Mouse (Mus musculus) midbrain, embryonic 13.5 days (tissue): ENCODE results near the gene Gbp4. TPM values are rescaled to one million over a fixed set of nuclear protein-coding genes. Genes with fewer than 3 reads are reported as not detected.
"Not testable (repeated sequence)": the region's sequence is repeated elsewhere in the genome, so short reads cannot be mapped to it uniquely, and the experiment has no call there.

Source experiments
- ATAC-seq: fragments of 200-750 bp; cut with Nextera tagmentation; 2 replicates; pipeline ENCODE4 v1.8.0; 2017; ENCODE audit warnings: mild to moderate bottlenecking, moderate TSS enrichment, moderate library complexity
- H3K27ac ChIP-seq: fragments of 300-500 bp; sonication (generic); 2 replicates; pipeline ENCODE4 v1.5.1; 2015; ENCODE audit warnings: inconsistent platforms, mild to moderate bottlenecking, moderate library complexity
- H3K27me3 ChIP-seq: fragments of 300-500 bp; sonication (generic); 2 replicates; pipeline ENCODE4 v1.6.1; 2015; ENCODE audit warnings: mild to moderate bottlenecking, inconsistent platforms
- H3K36me3 ChIP-seq: fragments of 300-500 bp; sonication (generic); 2 replicates; pipeline ENCODE4 v1.6.1; 2015; ENCODE audit warnings: mild to moderate bottlenecking, inconsistent platforms
- H3K4me1 ChIP-seq: fragments of 300-500 bp; sonication (generic); replicated peaks from 2 replicates; pipeline ENCODE4 v1.6.1; 2015; ENCODE audit warnings: inconsistent platforms
- H3K4me2 ChIP-seq: fragments of 300-500 bp; sonication (generic); replicated peaks from 2 replicates; pipeline ENCODE4 v1.6.1; 2015; ENCODE audit warnings: moderate library complexity, mild to moderate bottlenecking, inconsistent platforms
- H3K4me3 ChIP-seq: fragments of 300-500 bp; sonication (generic); replicated peaks from 2 replicates; pipeline ENCODE4 v1.5.1; 2015; ENCODE audit warnings: mild to moderate bottlenecking, inconsistent platforms
- H3K9ac ChIP-seq: fragments of 300-500 bp; sonication (generic); replicated peaks from 2 replicates; pipeline ENCODE4 v1.6.1; 2015; ENCODE audit warnings: mild to moderate bottlenecking, inconsistent platforms
- H3K9me3 ChIP-seq: fragments of 300-500 bp; sonication (generic); 2 replicates; pipeline ENCODE4 v1.6.1; 2016; ENCODE audit warnings: mild to moderate bottlenecking, inconsistent platforms
- WGBS: fragments of 180-500 bp; shearing (Covaris S2); methylation state at CpG from one replicate; pipeline ENCODE4 v1.1.7; 2015; 5-methylcytosine and 5-hydroxymethylcytosine counted together
- polyA plus RNA-seq: library from polyadenylated mRNA; unstranded; fragments of >200 nt; fragmentation: Nextera tagmentation; extraction: Ambion mirVana; gene quantifications from 2 replicates; pipeline ENCODE4 v1.2.1, GENCODE M21; 2015

The Gbp4 gene
- polyA plus RNA-seq = 0.82 TPM in 2 replicates

GRCm38 (mm10) chr5:105139409-105140088 lies at the start of gene Gbp4, which contains the start of the genes Gbp9 and Gbp8:
TSS of gene Gbp4 (minus strand) at chr5:105139586.
TSS of gene Gbp9 (minus strand) at chr5:105139539.
TSS of gene Gbp8 (minus strand) at chr5:105139540.
- not testable (repeated sequence) for H3K36me3 ChIP-seq, H3K4me1 ChIP-seq, H3K9me3 ChIP-seq, H3K27ac ChIP-seq, H3K27me3 ChIP-seq, H3K9ac ChIP-seq, H3K4me3 ChIP-seq, H3K4me2 ChIP-seq, ATAC-seq
- 17% methylated on average over 2 of the region's 2 CpGs for WGBS

GRCm38 (mm10) chr5:105181446-105181845 lies 42.1 kb upstream of the Gbp4 start:
- Histone ChIP-seq H3K36me3 (no peaks in the 10 kb centered on the region), H3K4me2 (no peak overlapping the region), H3K4me3 (no peak overlapping the region), H3K9ac (no peak overlapping the region), H3K9me3 (no peaks in the 10 kb centered on the region), H3K27me3 (no peaks in the 10 kb centered on the region), H3K4me1 (no peaks in the 10 kb centered on the region), H3K27ac (no peak overlapping the region)
- no peak for ATAC-seq

DNA sequence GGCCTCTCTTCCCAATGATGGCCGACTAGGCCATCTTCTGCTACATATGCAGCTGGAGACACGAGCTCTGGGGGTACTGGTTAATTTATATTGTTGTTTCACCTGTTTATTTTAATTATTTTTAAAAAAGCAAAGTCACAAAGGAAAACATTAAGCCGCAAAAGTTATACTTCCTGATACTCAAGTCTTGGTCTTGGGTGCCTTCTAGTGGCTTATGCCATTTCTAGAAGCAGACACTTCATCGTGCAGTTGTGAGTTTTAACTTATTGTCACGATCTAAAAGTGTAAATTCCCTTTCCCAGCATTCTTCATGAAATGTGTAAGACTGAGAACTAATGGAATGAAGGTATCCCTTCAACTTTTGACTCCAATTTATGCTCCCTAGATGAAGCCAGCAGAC lies 17.2 kb upstream of the Gbp4 start:
- H3K36me3 ChIP-seq = no peaks in the 10 kb centered on the region
- no peak overlapping the region for H3K4me2 ChIP-seq
- no peak overlapping the region for H3K27ac ChIP-seq
- no peaks in the 10 kb centered on the region for H3K4me1 ChIP-seq
- no peak overlapping the region for H3K4me3 ChIP-seq
- H3K9me3 ChIP-seq = no peaks in the 10 kb centered on the region
- WGBS = 85% methylated on average over 5 of the region's 5 CpGs
- no peak overlapping the region for H3K9ac ChIP-seq
- no peak for ATAC-seq
- no peaks in the 10 kb centered on the region for H3K27me3 ChIP-seq

GRCm38 (mm10) chr5:105154049-105154448 lies 14.7 kb upstream of the Gbp4 start:
- no peak for ATAC-seq
- Histone ChIP-seq H3K36me3 (no peaks in the 10 kb centered on the region), H3K9ac (no peak overlapping the region), H3K4me2 (no peak overlapping the region), H3K4me3 (no peak overlapping the region), H3K27ac (no peak overlapping the region), H3K4me1 (no peaks in the 10 kb centered on the region), H3K27me3 (no peaks in the 10 kb centered on the region), H3K9me3 (no peaks in the 10 kb centered on the region)

DNA sequence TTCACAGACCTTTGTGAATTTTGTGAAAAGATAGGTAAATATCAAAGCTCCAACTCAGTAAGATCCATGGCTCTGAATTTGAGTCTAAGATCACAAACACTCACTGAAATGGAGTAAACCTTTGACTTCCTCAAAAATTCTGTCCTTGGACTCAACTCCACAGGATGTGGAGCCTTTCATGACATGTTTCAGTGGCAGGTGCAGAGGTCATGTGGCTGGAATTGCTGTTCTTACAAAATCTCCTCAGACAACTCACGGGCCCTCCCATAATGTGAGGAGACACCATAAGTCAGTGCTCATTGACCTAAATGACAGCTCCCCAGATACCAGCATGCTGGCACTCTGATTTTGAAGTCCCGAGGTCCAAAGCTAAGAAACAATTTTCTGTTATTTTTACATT lies 8.7 kb upstream of the Gbp4 start:
- not testable (repeated sequence) for H3K27me3 ChIP-seq, H3K4me3 ChIP-seq, H3K9me3 ChIP-seq, H3K9ac ChIP-seq, H3K4me2 ChIP-seq, H3K36me3 ChIP-seq, H3K4me1 ChIP-seq, ATAC-seq, H3K27ac ChIP-seq
- 76% methylated on average over 2 of the region's 2 CpGs for WGBS

- Histone ChIP-seq H3K36me3 (no peaks in the 10 kb centered on the region), H3K27ac (no peak overlapping the region), H3K27me3 (no peaks in the 10 kb centered on the region), H3K4me3 (no peak overlapping the region), H3K9me3 (no peaks in the 10 kb centered on the region), H3K4me1 (no peaks in the 10 kb centered on the region), H3K4me2 (no peak overlapping the region), H3K9ac (no peak overlapping the region)
- peak; percentile 34; the same call in 1 of the 2 replicates for ATAC-seq
Measured at GRCm38 (mm10) chr5:105146447-105146846, 7.1 kb upstream of the Gbp4 start.

DNA sequence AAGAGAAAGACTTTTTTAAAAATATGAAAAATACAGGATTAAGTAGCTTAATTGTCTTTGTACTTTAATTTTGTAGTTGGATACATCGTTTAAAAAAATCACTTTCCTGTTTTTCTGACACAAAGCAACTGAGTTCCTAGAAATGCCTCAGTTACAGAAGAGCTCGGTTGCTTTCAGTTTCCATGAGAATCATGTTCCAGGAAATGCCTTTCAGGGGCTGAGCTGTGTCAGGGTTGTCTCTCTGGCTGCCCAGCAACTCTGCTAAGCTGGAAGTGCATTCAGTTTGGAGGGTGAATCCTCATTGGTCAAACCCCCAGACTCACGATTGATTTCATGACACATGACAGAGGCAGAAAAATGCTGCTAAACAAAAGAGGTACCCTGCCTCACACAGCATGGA lies 6.3 kb upstream of the Gbp4 start:
- not testable (repeated sequence) for H3K9ac ChIP-seq
- 57% methylated on average over 3 of the region's 3 CpGs for WGBS

DNA sequence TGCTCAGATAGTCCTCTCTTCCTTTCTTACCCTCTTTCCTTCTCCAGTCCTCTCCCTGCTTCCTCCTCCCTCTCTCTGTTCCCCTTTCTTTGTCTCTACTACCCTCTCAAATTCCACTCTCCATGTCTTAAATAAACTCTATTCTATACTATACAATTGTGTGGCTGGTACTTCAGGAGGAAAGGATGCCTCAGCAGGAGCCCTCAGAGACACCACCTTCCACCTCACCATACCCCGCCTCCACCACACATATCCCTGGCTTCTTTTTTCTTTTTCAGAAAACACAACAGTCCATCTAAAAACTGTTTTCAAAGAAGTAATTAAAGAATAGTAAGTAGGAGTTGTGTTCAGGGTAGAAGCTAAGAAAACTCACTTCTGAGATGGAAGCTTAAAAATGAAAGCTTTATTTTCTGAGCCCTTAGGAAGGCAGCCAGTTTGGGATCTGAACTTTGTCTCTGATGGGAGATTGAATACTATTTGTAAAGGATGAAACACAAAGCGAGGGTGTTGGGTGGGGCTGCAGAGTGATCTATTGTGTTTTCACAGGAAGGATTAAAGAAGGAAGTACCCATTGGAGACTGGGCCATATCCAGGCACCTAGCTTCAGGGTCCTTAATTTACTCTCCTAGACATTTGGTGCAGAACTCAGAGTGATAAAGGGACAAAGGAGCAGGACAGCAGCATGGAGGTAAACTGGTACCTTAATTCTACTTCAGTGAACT lies 864 bp upstream of the Gbp4 start:
- H3K36me3 ChIP-seq, H3K9ac ChIP-seq, H3K4me1 ChIP-seq, H3K27me3 ChIP-seq, H3K4me2 ChIP-seq, H3K27ac ChIP-seq, ATAC-seq, H3K9me3 ChIP-seq, H3K4me3 ChIP-seq: not testable (repeated sequence)
- 27% methylated on average over 2 of the region's 2 CpGs for WGBS

More for the DNA sequence above, 6.3 kb upstream of the Gbp4 start:
- not testable (repeated sequence) for H3K27me3 ChIP-seq, H3K27ac ChIP-seq, H3K4me1 ChIP-seq, ATAC-seq, H3K9me3 ChIP-seq, H3K36me3 ChIP-seq, H3K4me2 ChIP-seq, H3K4me3 ChIP-seq

GRCm38 (mm10) chr5:105138906-105139305 lies 480 bp downstream of the Gbp4 start:
- no peaks in the 10 kb centered on the region for H3K36me3 ChIP-seq
- H3K9me3 ChIP-seq = no peaks in the 10 kb centered on the region
- H3K27ac ChIP-seq = no peak overlapping the region
- ATAC-seq = no peak
- H3K9ac ChIP-seq = no peak overlapping the region
- WGBS = 62% methylated on average over 1 of the region's 1 CpGs
- H3K27me3 ChIP-seq = no peaks in the 10 kb centered on the region
- no peak overlapping the region for H3K4me3 ChIP-seq
- no peak overlapping the region for H3K4me2 ChIP-seq
- no peaks in the 10 kb centered on the region for H3K4me1 ChIP-seq

DNA sequence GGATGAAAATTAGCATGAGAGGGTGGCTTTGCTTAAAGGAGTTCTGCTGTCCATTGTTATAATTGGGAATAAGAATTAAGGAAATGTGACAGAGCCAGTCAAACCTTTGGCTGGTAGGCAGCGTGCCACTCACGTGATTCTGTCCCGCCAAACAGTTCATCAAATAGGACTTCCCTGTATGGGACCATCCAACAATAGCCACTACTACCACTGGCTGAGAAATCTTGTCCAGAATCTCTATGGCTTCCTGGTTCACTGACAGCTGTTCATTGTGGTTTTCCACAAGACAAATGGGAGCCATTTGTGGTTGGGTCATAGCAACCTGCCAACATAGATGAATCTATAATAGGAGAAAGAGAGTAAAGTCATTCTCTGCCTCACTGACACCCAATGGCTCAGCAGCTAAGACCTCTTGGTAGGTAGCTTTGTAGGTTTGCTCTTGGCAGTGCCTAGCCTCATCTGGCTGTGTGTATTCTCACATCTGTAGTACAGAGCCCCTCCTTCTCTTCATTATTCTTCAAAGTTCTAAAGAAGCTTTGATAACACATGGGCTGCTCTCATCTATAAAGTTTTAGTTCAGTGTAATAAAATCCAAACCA lies 2.6 kb downstream of the Gbp4 start:
- H3K4me2 ChIP-seq, H3K36me3 ChIP-seq, H3K9me3 ChIP-seq, H3K9ac ChIP-seq, H3K4me3 ChIP-seq, ATAC-seq, H3K27me3 ChIP-seq, H3K4me1 ChIP-seq, H3K27ac ChIP-seq: not testable (repeated sequence)
- WGBS = 86% methylated on average over 3 of the region's 3 CpGs

GRCm38 (mm10) chr5:105121731-105122130 lies 17.7 kb downstream of the Gbp4 start:
- H3K36me3 ChIP-seq, ATAC-seq: not testable (repeated sequence)

GRCm38 (mm10) chr5:105115740-105116139 lies 23.6 kb downstream of the Gbp4 start:
- ATAC-seq = no peak

More at GRCm38 (mm10) chr5:105121731-105122130, 17.7 kb downstream of the Gbp4 start:
- not testable (repeated sequence) for H3K9me3 ChIP-seq, H3K27me3 ChIP-seq, H3K4me2 ChIP-seq, H3K4me1 ChIP-seq, H3K9ac ChIP-seq, H3K4me3 ChIP-seq, H3K27ac ChIP-seq
- WGBS = 78% methylated on average over 6 of the region's 6 CpGs

More at GRCm38 (mm10) chr5:105115740-105116139, 23.6 kb downstream of the Gbp4 start:
- no peak overlapping the region for H3K4me3 ChIP-seq
- no peaks in the 10 kb centered on the region for H3K27me3 ChIP-seq
- no peak overlapping the region for H3K4me2 ChIP-seq
- WGBS = 94% methylated on average over 2 of the region's 2 CpGs
- H3K27ac ChIP-seq = no peak overlapping the region
- no peaks in the 10 kb centered on the region for H3K4me1 ChIP-seq
- H3K36me3 ChIP-seq = no peaks in the 10 kb centered on the region
- H3K9ac ChIP-seq = no peak overlapping the region
- H3K9me3 ChIP-seq = no peaks in the 10 kb centered on the region
